Mouse (Mus musculus) lung, adult 10 weeks (tissue): ENCODE data around the gene Tmem230. TPM values are rescaled to one million over a fixed set of nuclear protein-coding genes. Genes with fewer than 3 reads are reported as not detected.

Experiments used
- polyA plus RNA-seq: library from polyadenylated mRNA; stranded (reverse); fragments of 350-450 nt; fragmentation: Illumina TruSeq; extraction: RNeasy Lipid Tissue Mini Kit (QIAGEN cat#74804); gene quantifications from one replicate; pipeline ENCODE4 v1.2.3, GENCODE M21; 2014; ENCODE audit warnings: low read depth, low replicate concordance; ENCODE audit not compliant: insufficient read depth

Tmem230 gene
- polyA plus RNA-seq, result 23.1 TPM

GRCm38 (mm10) chr2:132247539-132248313 lies at the start of gene Tmem230:
TSS of gene Tmem230 (minus strand) at chr2:132247807.

GRCm38 (mm10) chr2:132262879-132263398 lies 15.3 kb upstream of the Tmem230 start, which contains the start of gene Cds2:
TSS of gene Cds2 (plus strand) at chr2:132263148.

GRCm38 (mm10) chr2:132252542-132253528 lies 5.2 kb upstream of the Tmem230 start, which contains the start of gene Pcna:
TSS of gene Pcna (minus strand) at chr2:132253314.

Other genes with a start within 250 kb of the Tmem230 start
- 14.1 TPM for gene Rassf2, start 217.5 kb downstream of the Tmem230 start, polyA plus RNA-seq
- 21.2 TPM for gene Slc23a2, start 102.7 kb downstream of the Tmem230 start, polyA plus RNA-seq
- gene Pcna, start 5.5 kb upstream of the Tmem230 start, polyA plus RNA-seq, result 85.7 TPM
- 34.7 TPM for gene Cds2, start 15.3 kb upstream of the Tmem230 start, polyA plus RNA-seq
- not detected for gene Prokr2, start 137.6 kb upstream of the Tmem230 start, polyA plus RNA-seq